Mouse (Mus musculus) E14TG2a.4 (cell line): ENCODE data around the gene Hadha.

Experiments used
- CTCF ChIP-seq: conservative IDR thresholded peaks from 2 replicates; pipeline ENCODE4 v1.5.1; 2014; ENCODE audit warnings: low read length
- NANOG ChIP-seq: IDR thresholded peaks from 2 replicates; pipeline ENCODE4 v1.6.1; 2014; ENCODE audit warnings: borderline replicate concordance, low read length, mixed read lengths

DNA sequence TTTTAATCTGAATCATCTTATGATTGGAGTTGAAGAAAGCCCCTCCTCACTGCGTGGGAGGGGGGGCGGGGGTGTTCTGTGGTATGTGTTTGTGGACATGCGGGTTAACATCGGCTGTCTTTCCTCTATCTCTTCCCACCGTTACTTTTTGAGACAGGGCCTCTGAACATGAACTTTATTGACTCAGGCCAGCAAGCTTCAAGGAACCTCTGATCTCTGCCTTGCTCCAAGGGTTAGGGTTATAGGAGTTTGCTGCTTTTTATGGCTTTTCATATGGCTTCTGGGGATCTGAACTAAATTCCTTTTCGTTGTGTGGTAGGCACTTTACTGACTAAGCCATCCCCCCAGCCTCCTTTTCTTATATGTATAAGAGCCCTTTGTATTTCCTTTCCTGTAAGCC, 7.4 kb upstream of the Hadha start:
- TF ChIP-seq CTCF (no peak), NANOG (no peak)
